Mouse (Mus musculus) stomach, embryonic 14.5 days (tissue): ENCODE results near the gene Nfic. TPM values are rescaled to one million over a fixed set of nuclear protein-coding genes. Genes with fewer than 3 reads are reported as not detected.

Source experiments
- ATAC-seq: fragments of 200-750 bp; cut with Nextera tagmentation; 2 replicates; pipeline ENCODE4 v1.8.0; 2017; ENCODE audit warnings: low read depth, moderate TSS enrichment; ENCODE audit not compliant: insufficient number of reproducible peaks, insufficient read depth, low FRiP score
- H3K27ac ChIP-seq: fragments of 300-500 bp; sonication (generic); 2 replicates; pipeline ENCODE4 v1.5.1; 2014; ENCODE audit warnings: mild to moderate bottlenecking, low read length, moderate library complexity, mixed read lengths
- H3K27me3 ChIP-seq: fragments of 300-500 bp; sonication (generic); 2 replicates; pipeline ENCODE4 v1.6.1; 2014; ENCODE audit warnings: low read length, control low read depth, mixed read lengths; ENCODE audit not compliant: control insufficient read depth, insufficient read depth
- H3K36me3 ChIP-seq: fragments of 300-500 bp; sonication (generic); 2 replicates; pipeline ENCODE4 v1.6.1; 2014; ENCODE audit warnings: mild to moderate bottlenecking, control low read depth, low read length, moderate library complexity, mixed read lengths; ENCODE audit not compliant: control insufficient read depth, insufficient read depth
- H3K4me1 ChIP-seq: fragments of 300-500 bp; sonication (generic); 2 replicates; pipeline ENCODE4 v1.6.1; 2014; ENCODE audit warnings: low read length, control low read depth, mixed read lengths; ENCODE audit not compliant: control insufficient read depth, insufficient read depth
- H3K4me2 ChIP-seq: fragments of 300-500 bp; sonication (generic); replicated peaks from 2 replicates; pipeline ENCODE4 v1.6.1; 2014; ENCODE audit warnings: low read depth, low read length, control low read depth
- H3K4me3 ChIP-seq: fragments of 300-500 bp; sonication (generic); 2 replicates; pipeline ENCODE4 v1.5.1; 2014; ENCODE audit warnings: low read depth, low read length, control low read depth
- H3K9ac ChIP-seq: fragments of 300-500 bp; sonication (generic); replicated peaks from 2 replicates; pipeline ENCODE4 v1.6.1; 2014; ENCODE audit warnings: low read depth, mild to moderate bottlenecking, control low read depth, low read length, moderate library complexity, mixed read lengths
- H3K9me3 ChIP-seq: fragments of 300-500 bp; sonication (generic); 2 replicates; pipeline ENCODE4 v1.6.1; 2016; ENCODE audit warnings: low read depth, low read length, control low read depth; ENCODE audit not compliant: control insufficient read depth
- WGBS: fragments of 180-500 bp; shearing (Covaris S2); extraction: QIAGEN DNeasy Blood & Tissue Kit; methylation state at CpG from one replicate; pipeline ENCODE4 v1.1.7; 2014; 5-methylcytosine and 5-hydroxymethylcytosine counted together
- polyA plus RNA-seq: library from polyadenylated mRNA; unstranded; fragments of >200 nt; fragmentation: Nextera tagmentation; extraction: Ambion mirVana; gene quantifications from 2 replicates; pipeline ENCODE4 v1.2.1, GENCODE M21; 2014

Nfic gene
- polyA plus RNA-seq, 1 experiment from 2014 or later, result 80.1 TPM

- Histone ChIP-seq H3K36me3 (peaks cover 6% of the 10 kb centered on the region), H3K4me1 (peaks cover 74% of the 10 kb centered on the region), H3K9ac (no peak overlapping the region), H3K9me3 (no peaks in the 10 kb centered on the region), H3K27me3 (no peaks in the 10 kb centered on the region), H3K4me3 (no peak overlapping the region), H3K27ac (peak overlapping the region; percentile 82), H3K4me2 (peak overlapping the region; percentile 19; the same call in 1 of the 2 replicates)
- WGBS, result 48% methylated on average over 18 of the region's 18 CpGs
- ATAC-seq, result no peak
Measured at GRCm38 (mm10) chr10:81411471-81412400, 43.7 kb downstream of the Nfic start.

- no peaks in the 10 kb centered on the region for H3K27me3 ChIP-seq
- H3K9me3 ChIP-seq, result no peaks in the 10 kb centered on the region
- peaks cover 67% of the 10 kb centered on the region for H3K4me1 ChIP-seq
- ATAC-seq, result no peak
- WGBS, result 70% methylated on average over 9 of the region's 9 CpGs
- H3K4me3 ChIP-seq, result no peak overlapping the region
- H3K27ac ChIP-seq, result peak overlapping the region; percentile 82
- no peak overlapping the region for H3K4me2 ChIP-seq
- H3K36me3 ChIP-seq, result peaks cover 12% of the 10 kb centered on the region
- no peak overlapping the region for H3K9ac ChIP-seq
Measured at GRCm38 (mm10) chr10:81410981-81411380, 44.5 kb downstream of the Nfic start.

GRCm38 (mm10) chr10:81410350-81410749, 45.1 kb downstream of the Nfic start:
- 54% methylated on average over 4 of the region's 4 CpGs for WGBS
- Histone ChIP-seq H3K4me3 (no peak overlapping the region), H3K9me3 (no peaks in the 10 kb centered on the region), H3K4me2 (0 out of 2 replicates have a peak overlapping the region, but pooled peaks have one; percentile 1), H3K4me1 (peaks cover 66% of the 10 kb centered on the region), H3K27me3 (no peaks in the 10 kb centered on the region), H3K36me3 (peaks cover 17% of the 10 kb centered on the region), H3K9ac (no peak overlapping the region), H3K27ac (peak overlapping the region; percentile 82; the same call in 1 of the 2 replicates)
- no peak for ATAC-seq

- H3K9ac ChIP-seq, result no peak overlapping the region
- ATAC-seq, result no peak
Measured at GRCm38 (mm10) chr10:81409330-81409729, 46.1 kb downstream of the Nfic start.

GRCm38 (mm10) chr10:81408871-81409291, 46.6 kb downstream of the Nfic start:
- no peaks in the 10 kb centered on the region for H3K9me3 ChIP-seq
- no peak overlapping the region for H3K4me2 ChIP-seq
- H3K4me3 ChIP-seq, result no peak overlapping the region
- H3K27me3 ChIP-seq, result no peaks in the 10 kb centered on the region
- H3K4me1 ChIP-seq, result peaks cover 51% of the 10 kb centered on the region
- H3K27ac ChIP-seq, result peak overlapping the region; percentile 34; the same call in 1 of the 2 replicates
- peaks cover 26% of the 10 kb centered on the region for H3K36me3 ChIP-seq
- ATAC-seq, result peak; percentile 51; the same call in 1 of the 2 replicates
- 21% methylated on average over 9 of the region's 9 CpGs for WGBS
- no peak overlapping the region for H3K9ac ChIP-seq

More at GRCm38 (mm10) chr10:81409330-81409729, 46.1 kb downstream of the Nfic start:
- no peaks in the 10 kb centered on the region for H3K9me3 ChIP-seq
- peaks cover 56% of the 10 kb centered on the region for H3K4me1 ChIP-seq
- H3K4me3 ChIP-seq, result no peak overlapping the region
- H3K27ac ChIP-seq, result peak overlapping the region; percentile 34; the same call in 1 of the 2 replicates
- peaks cover 23% of the 10 kb centered on the region for H3K36me3 ChIP-seq
- 29% methylated on average over 8 of the region's 8 CpGs for WGBS
- no peak overlapping the region for H3K4me2 ChIP-seq
- H3K27me3 ChIP-seq, result no peaks in the 10 kb centered on the region

GRCm38 (mm10) chr10:81408424-81408729, 47.1 kb downstream of the Nfic start:
- Histone ChIP-seq H3K4me3 (no peak overlapping the region), H3K4me1 (peaks cover 51% of the 10 kb centered on the region), H3K9ac (no peak overlapping the region), H3K4me2 (no peak overlapping the region), H3K9me3 (no peaks in the 10 kb centered on the region), H3K27me3 (no peaks in the 10 kb centered on the region), H3K27ac (no peak overlapping the region), H3K36me3 (peaks cover 28% of the 10 kb centered on the region)
- no peak for ATAC-seq
- 58% methylated on average over 13 of the region's 13 CpGs for WGBS

GRCm38 (mm10) chr10:81407539-81408423, 47.7 kb downstream of the Nfic start:
- H3K4me1 ChIP-seq, result peaks cover 53% of the 10 kb centered on the region
- no peak for ATAC-seq
- 29% methylated on average over 31 of the region's 31 CpGs for WGBS

More at GRCm38 (mm10) chr10:81407539-81408423, 47.7 kb downstream of the Nfic start:
- 0 out of 2 replicates have a peak overlapping the region, but pooled peaks have one; percentile 11 for H3K4me3 ChIP-seq
- no peaks in the 10 kb centered on the region for H3K27me3 ChIP-seq
- no peak overlapping the region for H3K27ac ChIP-seq
- no peaks in the 10 kb centered on the region for H3K9me3 ChIP-seq
- H3K36me3 ChIP-seq, result peaks cover 28% of the 10 kb centered on the region
- no peak overlapping the region; the same call in 1 of the 2 replicates for H3K4me2 ChIP-seq
- no peak overlapping the region; the same call in 1 of the 2 replicates for H3K9ac ChIP-seq
